Mouse (Mus musculus) kidney, postnatal 10 days (tissue): ENCODE results near the gene Gm43517.

Experiments
- DNase-seq: peaks from one replicate; pipeline ENCODE4 v3.0.0; 2021; ENCODE audit warnings: mixed read lengths

The Gm43517 gene

GRCm38 (mm10) chr12:49384876-49385630 lies at the start of gene Gm43517:
Gene Gm43517, plus strand, starts transcription at chr12:49385174.
- peak; percentile 19 for DNase-seq

- no peak for DNase-seq
Observed at GRCm38 (mm10) chr12:49349697-49350096, 35.3 kb upstream of the Gm43517 start.

GRCm38 (mm10) chr12:49368931-49369330 lies 16.0 kb upstream of the Gm43517 start:
- no peak for DNase-seq

GRCm38 (mm10) chr12:49372170-49372569 lies 12.8 kb upstream of the Gm43517 start:
- DNase-seq, result no peak

GRCm38 (mm10) chr12:49373176-49373575 lies 11.8 kb upstream of the Gm43517 start:
- DNase-seq, result no peak

- no peak for DNase-seq
Observed at GRCm38 (mm10) chr12:49373821-49374605, 11.0 kb upstream of the Gm43517 start.

- DNase-seq, result peak; percentile 30
Observed at GRCm38 (mm10) chr12:49374606-49374995, 10.4 kb upstream of the Gm43517 start.

GRCm38 (mm10) chr12:49375427-49376317 lies 9.3 kb upstream of the Gm43517 start:
- no peak for DNase-seq

GRCm38 (mm10) chr12:49376318-49376992 lies 8.5 kb upstream of the Gm43517 start:
- no peak for DNase-seq

GRCm38 (mm10) chr12:49377281-49377970 lies 7.5 kb upstream of the Gm43517 start:
- no peak for DNase-seq

GRCm38 (mm10) chr12:49378920-49379319 lies 6.1 kb upstream of the Gm43517 start:
- DNase-seq, result no peak

- DNase-seq, result no peak
Observed at GRCm38 (mm10) chr12:49379446-49379845, 5.5 kb upstream of the Gm43517 start.

GRCm38 (mm10) chr12:49380442-49380841 lies 4.5 kb upstream of the Gm43517 start:
- no peak for DNase-seq

GRCm38 (mm10) chr12:49381031-49381525 lies 3.9 kb upstream of the Gm43517 start:
- no peak for DNase-seq

GRCm38 (mm10) chr12:49381721-49382365 lies 3.1 kb upstream of the Gm43517 start:
- DNase-seq, result no peak

- peak; percentile 12 for DNase-seq
Observed at GRCm38 (mm10) chr12:49382565-49383520, 2.1 kb upstream of the Gm43517 start, which contains the start of gene Foxg1. Gene Foxg1, plus strand, starts transcription at chr12:49382660.

GRCm38 (mm10) chr12:49383521-49384133 lies 1.3 kb upstream of the Gm43517 start:
- peak; percentile 19 for DNase-seq

- no peak for DNase-seq
Observed at GRCm38 (mm10) chr12:49384295-49384875, 589 bp upstream of the Gm43517 start.

GRCm38 (mm10) chr12:49385631-49385990 lies 637 bp downstream of the Gm43517 start:
- no peak for DNase-seq
